Mouse (Mus musculus): ENCODE results near the gene Rhox4g. TPM values are rescaled to one million over a fixed set of nuclear protein-coding genes. Genes with fewer than 3 reads are reported as not detected.

The Rhox4g gene
- polyA plus RNA-seq, 1 experiment from 2014 or later, result not detected

Other genes starting within 250 kb of the Rhox4g start
- gene Rhox2b, start 239.3 kb downstream of the Rhox4g start, polyA plus RNA-seq (2015; fragmentation: Nextera tagmentation; extraction: Ambion mirVana), result not detected in 2 replicates
- not detected in 2 replicates for gene Rhox4b, start 218.8 kb downstream of the Rhox4g start, polyA plus RNA-seq (2015; fragmentation: Nextera tagmentation; extraction: Ambion mirVana)
- gene Rhox2c, start 197.6 kb downstream of the Rhox4g start, polyA plus RNA-seq (2015; fragmentation: Nextera tagmentation; extraction: Ambion mirVana), result not detected in 2 replicates
- gene Rhox3c, start 192.7 kb downstream of the Rhox4g start, polyA plus RNA-seq (2015; fragmentation: Nextera tagmentation; extraction: Ambion mirVana), result not detected in 2 replicates
- not detected in 2 replicates for gene Rhox4c, start 171.0 kb downstream of the Rhox4g start, polyA plus RNA-seq (2015; fragmentation: Nextera tagmentation; extraction: Ambion mirVana)
- gene Rhox2d, start 157.9 kb downstream of the Rhox4g start, polyA plus RNA-seq (2015; fragmentation: Nextera tagmentation; extraction: Ambion mirVana), result not detected in 2 replicates
- not detected in 2 replicates for gene Rhox4d, start 137.0 kb downstream of the Rhox4g start, polyA plus RNA-seq (2015; fragmentation: Nextera tagmentation; extraction: Ambion mirVana)
- gene Rhox2e, start 120.9 kb downstream of the Rhox4g start, polyA plus RNA-seq (2015; fragmentation: Nextera tagmentation; extraction: Ambion mirVana), result not detected in 2 replicates
- not detected in 2 replicates for gene Rhox3e, start 109.3 kb downstream of the Rhox4g start, polyA plus RNA-seq (2015; fragmentation: Nextera tagmentation; extraction: Ambion mirVana)
- gene Rhox4e, start 93.9 kb downstream of the Rhox4g start, polyA plus RNA-seq (2015; fragmentation: Nextera tagmentation; extraction: Ambion mirVana), result not detected in 2 replicates
- not detected in 2 replicates for gene Rhox2f, start 79.9 kb downstream of the Rhox4g start, polyA plus RNA-seq (2015; fragmentation: Nextera tagmentation; extraction: Ambion mirVana)
- gene Rhox3f, start 70.3 kb downstream of the Rhox4g start, polyA plus RNA-seq (2015; fragmentation: Nextera tagmentation; extraction: Ambion mirVana), result not detected in 2 replicates
- gene Rhox4f, start 43.6 kb downstream of the Rhox4g start, polyA plus RNA-seq (2015; fragmentation: Nextera tagmentation; extraction: Ambion mirVana), result not detected in 2 replicates
- not detected in 2 replicates for gene Rhox3g, start 22.7 kb downstream of the Rhox4g start, polyA plus RNA-seq (2015; fragmentation: Nextera tagmentation; extraction: Ambion mirVana)
- not detected in 2 replicates for gene Rhox2g, start 7.9 kb downstream of the Rhox4g start, polyA plus RNA-seq (2015; fragmentation: Nextera tagmentation; extraction: Ambion mirVana)
- gene Rhox3h, start 17.4 kb upstream of the Rhox4g start, polyA plus RNA-seq (2015; fragmentation: Nextera tagmentation; extraction: Ambion mirVana), result not detected in 2 replicates
- gene Rhox2h, start 21.9 kb upstream of the Rhox4g start, polyA plus RNA-seq (2015; fragmentation: Nextera tagmentation; extraction: Ambion mirVana), result not detected in 2 replicates
- gene Rhox5, start 153.5 kb upstream of the Rhox4g start, polyA plus RNA-seq (2015; fragmentation: Nextera tagmentation; extraction: Ambion mirVana), result 1.3 and 1.4 TPM in 2 replicates
- gene Rhox6, start 175.6 kb upstream of the Rhox4g start, polyA plus RNA-seq (2015; fragmentation: Nextera tagmentation; extraction: Ambion mirVana), result not detected in 2 replicates
- not detected in 2 replicates for gene Rhox7a, start 180.4 kb upstream of the Rhox4g start, polyA plus RNA-seq (2015; fragmentation: Nextera tagmentation; extraction: Ambion mirVana)
- gene Rhox8, start 227.6 kb upstream of the Rhox4g start, polyA plus RNA-seq (2015; fragmentation: Nextera tagmentation; extraction: Ambion mirVana), result not detected in 2 replicates
- gene Rhox7b, start 245.9 kb upstream of the Rhox4g start, polyA plus RNA-seq (2015; fragmentation: Nextera tagmentation; extraction: Ambion mirVana), result not detected in 2 replicates

All from liver, postnatal 0 days (tissue).